Mouse (Mus musculus) spleen, adult 2 months (tissue): ENCODE results near the gene Pgls.

Experiments
- CTCF ChIP-seq: fragments of 200-500 bp; IDR thresholded peaks from 2 replicates; pipeline ENCODE4 v1.5.1; 2011; ENCODE audit warnings: mild to moderate bottlenecking, inconsistent platforms; ENCODE audit not compliant: insufficient read depth, insufficient read length, insufficient replicate concordance; ENCODE audit errors: extremely low read depth
- POLR2A ChIP-seq: fragments of 200-500 bp; IDR thresholded peaks from 2 replicates; pipeline ENCODE4 v1.6.1; 2011; ENCODE audit warnings: low read depth, low read length, inconsistent platforms

DNA sequence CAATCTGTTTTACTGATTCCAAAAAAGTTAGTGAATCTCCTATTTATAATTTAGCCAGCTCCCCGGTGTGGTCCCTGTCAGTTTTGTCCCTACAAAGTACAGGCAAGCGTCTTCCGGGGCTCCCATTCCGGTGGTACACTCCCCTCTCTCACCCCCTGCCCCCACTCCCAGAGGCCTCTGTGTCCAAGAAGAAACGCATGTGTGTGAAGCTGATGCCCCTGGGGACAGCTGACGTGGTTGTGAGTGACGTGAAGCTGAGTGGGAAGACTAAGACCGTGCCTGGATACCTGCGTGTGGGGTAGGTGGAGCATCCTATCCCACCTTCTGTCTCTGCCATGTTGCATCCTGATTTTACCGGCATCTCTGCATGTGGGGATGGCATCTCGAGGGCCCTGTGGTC lies 46.9 kb upstream of the Pgls start:
- TF ChIP-seq CTCF (no peak), POLR2A (no peak)
